Mouse (Mus musculus) gastrocnemius, postnatal 36 days (tissue): Measurements from ENCODE around the gene Stx5a. TPM values are rescaled to one million over a fixed set of nuclear protein-coding genes. Genes with fewer than 3 reads are reported as not detected.
A peak's percentile ranks its signal among the peaks of the same experiment; 100 is the strongest.

Source experiments
- DNase-seq, 2 experiments: peaks; one replicate each; pipeline ENCODE4 v3.0.0; 2022
- intact Hi-C: fragments of 180-260 bp; cut with DNase I; formaldehyde crosslinking; loops from one replicate; pipeline ENCODE4 v1.15.1; 2025
- total RNA-seq, 2 experiments: library from RNA; stranded (reverse); gene quantifications; 2 replicates each; pipeline ENCODE4 v1.2.3; 2021

Stx5a gene
- total RNA-seq, 2 experiments from 2014 or later, result 19.0 to 19.9 TPM

DNA sequence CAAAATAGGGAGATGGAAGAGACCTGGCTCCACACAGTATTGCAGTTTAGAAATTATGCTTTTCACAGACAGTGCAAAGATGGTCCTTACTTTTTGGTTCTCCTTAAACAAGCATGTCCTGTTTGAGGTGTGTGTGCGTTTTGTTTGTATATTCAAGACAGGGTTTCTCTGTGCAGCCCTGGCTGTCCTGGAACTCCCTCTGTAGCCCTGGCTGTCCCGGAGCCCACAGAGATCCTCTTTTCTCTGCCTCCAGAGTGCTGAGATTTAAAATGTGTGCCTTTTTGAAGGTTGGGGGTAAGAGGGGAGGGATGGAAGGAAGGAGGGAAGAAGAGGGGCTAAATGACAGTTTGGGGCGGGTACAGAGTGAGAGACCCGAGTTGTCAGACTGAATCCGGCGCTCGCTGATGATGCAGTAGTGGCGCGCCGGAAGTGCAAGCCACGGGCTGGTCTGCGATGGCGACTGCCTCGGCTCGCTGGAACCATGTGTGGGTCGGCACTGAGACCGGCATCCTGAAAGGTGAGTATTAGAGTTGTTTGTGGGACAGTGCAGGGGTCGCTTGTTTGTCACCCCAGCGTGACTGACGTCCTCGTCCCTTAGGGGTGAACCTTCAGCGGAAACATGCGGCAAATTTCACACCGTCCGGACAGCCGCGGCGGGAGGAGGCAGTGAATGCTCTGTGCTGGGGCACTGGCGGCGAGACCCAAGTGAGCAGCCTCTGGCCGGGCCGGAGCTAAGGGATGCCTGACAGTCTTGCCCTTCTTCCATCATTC, 5.6 kb upstream of the Stx5a start, which contains the start of gene Wdr74:
TSS of gene Wdr74 (plus strand) at position 439 of the 771 bp plus-strand sequence.
- intact Hi-C loops, result no loop called here
- DNase-seq, result peak; percentile 85 to 88

GRCm38 (mm10) chr19:8736160-8736467, 5.1 kb upstream of the Stx5a start:
- intact Hi-C loops, result no loop called here

DNA sequence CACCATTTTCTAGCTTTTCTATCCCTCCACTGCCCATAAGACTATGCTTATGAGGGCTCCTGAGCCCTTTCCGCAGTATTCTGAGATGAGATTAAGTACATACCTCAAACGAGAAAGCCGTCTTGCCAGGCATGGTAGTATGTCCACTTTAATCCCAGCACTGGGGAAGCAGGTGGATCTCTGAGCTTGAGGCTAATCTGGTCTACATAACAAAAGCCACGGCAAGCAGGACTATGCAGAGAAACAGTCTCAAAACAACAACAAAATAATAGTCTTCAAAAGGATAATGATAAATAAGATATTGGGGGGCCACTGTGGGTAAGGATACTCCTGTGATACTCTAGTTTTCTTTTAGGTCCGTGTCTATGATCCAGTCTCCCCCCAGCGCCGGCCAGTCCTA, 2.3 kb upstream of the Stx5a start:
- intact Hi-C loops, result no loop called here
- no peak for DNase-seq

More at GRCm38 (mm10) chr19:8736160-8736467, 5.1 kb upstream of the Stx5a start:
- no peak for DNase-seq

DNA sequence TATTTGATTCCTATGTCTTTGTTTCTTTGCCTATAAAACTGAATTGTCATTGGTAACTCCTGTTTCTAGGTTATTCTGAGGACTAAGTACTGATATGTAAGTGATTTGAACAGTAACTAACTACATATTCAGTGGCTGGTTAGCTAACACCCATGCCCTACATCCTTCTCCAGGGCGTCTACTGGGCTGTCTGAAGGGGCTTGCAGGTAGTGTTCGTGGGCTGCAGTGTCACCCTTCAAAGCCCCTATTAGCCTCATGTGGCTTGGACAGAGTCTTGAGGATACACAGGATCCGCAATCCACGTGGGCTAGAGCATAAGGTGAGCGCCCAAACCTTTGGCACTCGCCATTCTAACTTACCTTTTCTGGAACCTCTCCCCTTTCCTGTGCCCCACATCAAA, 1.6 kb upstream of the Stx5a start:
- intact Hi-C loops, result no loop called here
- DNase-seq, result no peak

DNA sequence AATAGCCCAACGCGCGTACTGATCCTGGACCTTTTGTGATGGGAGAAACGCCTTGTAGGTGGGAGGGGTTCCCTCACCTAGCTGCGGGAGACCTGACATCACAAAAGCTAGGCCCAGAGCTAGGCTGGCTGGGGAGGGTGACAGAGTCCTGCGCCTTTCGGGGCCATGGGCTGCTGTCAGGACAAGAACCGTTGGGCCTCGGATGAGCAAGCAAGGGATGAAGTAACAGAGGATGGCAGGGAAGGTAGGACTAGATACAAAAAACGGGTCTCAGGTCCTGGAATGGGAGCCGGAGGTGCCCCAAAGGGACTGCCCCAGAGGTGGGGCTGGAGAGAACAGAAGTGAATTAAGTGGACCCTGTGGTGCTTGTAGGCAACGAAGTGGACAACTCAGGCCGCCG, 610 bp upstream of the Stx5a start, which contains the start of gene 1700092M07Rik:
TSS of gene 1700092M07Rik (plus strand) at position 116 of the 400 bp plus-strand sequence.
- intact Hi-C loops, result no loop called here
- DNase-seq, result no peak

DNA sequence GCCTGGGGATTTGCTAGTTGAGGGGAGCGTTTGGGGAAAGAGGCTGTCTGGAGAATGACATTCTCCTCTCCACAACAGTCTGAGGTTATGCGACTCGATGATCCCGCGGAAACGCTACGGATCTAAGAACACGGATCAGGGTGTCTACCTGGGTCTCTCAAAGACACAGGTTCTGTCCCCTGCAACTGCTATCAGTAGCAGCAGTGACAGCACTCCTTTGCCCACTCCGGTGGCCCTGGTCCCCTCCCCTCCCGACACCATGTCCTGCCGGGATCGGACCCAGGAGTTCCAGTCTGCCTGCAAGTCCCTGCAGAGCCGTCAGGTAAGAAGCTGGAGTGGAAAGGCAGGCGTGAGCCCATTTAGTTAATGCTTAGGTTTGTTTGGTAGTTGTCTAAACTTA, 963 bp downstream of the Stx5a start:
- intact Hi-C loops, result no loop called here
- no peak for DNase-seq

DNA sequence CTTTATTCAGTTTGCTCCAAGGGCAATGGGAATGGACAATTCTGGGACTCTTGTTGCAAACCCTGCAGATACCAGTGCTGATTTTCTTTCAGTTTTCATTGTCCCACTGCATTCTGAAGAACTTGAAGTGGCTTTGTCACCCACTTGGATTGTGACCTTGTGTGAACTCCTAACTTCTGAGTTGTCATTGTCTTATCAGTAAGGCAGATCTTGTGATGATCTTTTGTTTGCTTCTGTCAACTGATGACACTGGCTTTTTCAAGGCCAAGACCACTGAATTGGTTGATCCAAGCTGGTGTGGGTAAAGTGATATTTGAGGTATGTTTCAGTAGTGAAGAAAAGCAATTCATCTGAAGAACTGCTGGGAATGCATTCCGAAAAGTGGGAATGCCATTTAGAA, 4.2 kb downstream of the Stx5a start:
- no peak for DNase-seq

GRCm38 (mm10) chr19:8747368-8747767, 6.2 kb downstream of the Stx5a start:
- DNase-seq, result no peak
- intact Hi-C loops, result no loop called here

More for the DNA sequence above, 4.2 kb downstream of the Stx5a start:
- intact Hi-C loops, result no loop called here

GRCm38 (mm10) chr19:8755652-8756051, 14.4 kb downstream of the Stx5a start:
- DNase-seq, result no peak
- intact Hi-C loops, result no loop called here

DNA sequence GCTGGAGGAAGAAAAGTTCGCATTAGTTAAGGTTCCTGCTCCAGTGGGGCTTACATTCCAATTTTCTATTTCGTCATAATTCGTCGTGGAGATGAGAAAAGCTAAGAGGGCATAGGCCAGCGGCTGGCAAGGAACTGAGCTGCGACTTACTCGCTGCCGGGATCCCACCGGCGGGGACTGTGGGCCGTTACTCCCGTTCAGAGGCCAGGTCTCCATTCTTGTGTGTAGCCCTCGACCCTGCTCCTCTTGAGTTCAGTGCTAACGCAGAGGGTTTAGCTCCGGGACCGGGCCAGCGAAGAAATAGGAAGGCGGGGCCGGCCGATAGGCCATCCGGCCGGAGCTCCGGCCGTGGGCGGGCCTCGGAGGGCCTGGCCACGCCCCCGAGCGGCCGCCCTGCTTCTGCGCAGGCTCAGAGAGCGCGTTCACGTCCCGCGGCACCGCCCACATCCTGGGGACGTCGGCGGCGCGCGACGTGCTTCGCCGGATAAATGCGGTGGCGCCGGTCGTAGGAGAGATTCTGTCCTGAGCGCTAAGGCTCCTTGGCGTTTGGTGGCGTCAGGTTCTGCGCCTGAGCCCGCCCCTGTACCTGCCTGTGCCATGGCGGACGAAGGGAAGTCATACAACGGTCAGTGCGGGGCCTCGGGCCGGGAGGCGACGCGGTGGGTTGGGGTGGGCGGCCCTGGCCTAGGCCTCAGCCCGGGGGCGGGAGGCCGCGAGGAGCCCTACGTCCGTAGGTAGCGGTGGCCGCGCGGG, 15.6 kb downstream of the Stx5a start, which contains the start of gene Nxf1:
TSS of gene Nxf1 (plus strand) at position 439 of the 753 bp plus-strand sequence.
- peak; percentile 85 to 91 for DNase-seq
- intact Hi-C loops, result no loop called here

DNA sequence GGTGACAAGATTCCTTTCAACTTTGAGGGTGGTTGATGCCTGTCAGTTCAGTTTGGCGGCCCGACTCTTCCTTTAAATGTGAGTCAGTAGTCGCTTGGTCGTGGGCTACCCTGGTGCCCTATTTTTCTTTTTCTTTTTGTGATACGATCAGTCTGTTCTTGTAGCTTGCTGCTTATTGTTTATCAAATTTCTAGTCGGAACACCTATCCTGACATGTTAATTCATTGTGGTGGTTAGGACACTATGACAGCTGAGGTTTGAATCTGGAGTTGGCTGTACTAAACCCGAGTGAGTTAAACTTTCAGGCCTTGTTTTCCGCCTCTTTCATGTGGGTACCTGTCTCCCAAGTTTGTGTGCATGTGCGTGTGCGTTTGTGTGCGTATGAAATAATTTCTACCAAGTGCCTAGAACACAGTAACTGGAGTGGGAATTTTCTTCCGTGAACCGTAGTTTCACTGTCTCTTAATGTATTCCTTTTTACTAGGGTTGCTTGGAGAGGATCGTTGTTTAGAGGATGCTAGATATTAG, 16.3 kb downstream of the Stx5a start:
- intact Hi-C loops, result no loop called here

GRCm38 (mm10) chr19:8758899-8759298, 17.7 kb downstream of the Stx5a start:
- DNase-seq, result no peak
- intact Hi-C loops, result no loop called here

More for the DNA sequence above, 16.3 kb downstream of the Stx5a start:
- no peak for DNase-seq

DNA sequence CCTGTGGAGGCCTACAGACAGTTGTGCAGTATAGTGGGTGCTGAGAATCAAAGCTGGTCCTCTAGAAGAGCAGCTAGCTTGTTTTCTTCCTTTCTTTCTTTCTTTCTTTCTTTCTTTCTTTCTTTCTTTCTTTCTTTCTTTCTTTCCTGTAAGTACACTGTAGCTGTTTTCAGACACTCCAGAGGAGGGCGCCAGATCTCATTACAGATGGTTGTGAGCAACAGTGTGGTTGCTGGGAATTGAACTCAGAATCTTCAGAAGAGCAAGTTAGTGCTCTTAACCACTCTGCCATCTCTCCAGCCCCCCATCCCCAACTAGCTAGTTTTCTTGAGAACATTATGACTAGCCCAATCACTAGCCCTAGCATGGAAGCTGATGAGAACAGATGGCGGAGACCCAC, 19.5 kb downstream of the Stx5a start:
- DNase-seq, result no peak
- intact Hi-C loops, result no loop called here

DNA sequence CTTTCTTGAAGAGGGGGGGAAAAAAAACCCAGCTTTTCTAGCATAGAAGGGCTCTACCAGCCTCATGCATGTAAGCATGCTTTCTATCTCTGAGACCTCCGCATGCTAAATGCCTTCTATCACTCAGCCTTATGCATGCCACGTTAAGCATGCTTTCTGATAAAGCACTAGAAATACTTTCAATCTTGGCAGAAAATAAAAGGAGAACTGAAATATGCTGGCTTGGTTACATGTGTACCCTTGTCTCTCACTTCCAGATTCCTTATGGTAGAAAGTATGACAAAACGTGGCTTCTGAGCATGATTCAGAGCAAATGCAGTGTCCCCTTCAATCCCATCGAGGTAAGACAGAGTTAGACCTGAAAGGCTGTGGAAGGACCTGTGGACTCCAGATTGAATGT, 22.1 kb downstream of the Stx5a start:
- DNase-seq, result no peak
- intact Hi-C loops, result no loop called here

- intact Hi-C loops, result no loop called here
- DNase-seq, result no peak
Measured at GRCm38 (mm10) chr19:8765562-8765961, 24.3 kb downstream of the Stx5a start.

DNA sequence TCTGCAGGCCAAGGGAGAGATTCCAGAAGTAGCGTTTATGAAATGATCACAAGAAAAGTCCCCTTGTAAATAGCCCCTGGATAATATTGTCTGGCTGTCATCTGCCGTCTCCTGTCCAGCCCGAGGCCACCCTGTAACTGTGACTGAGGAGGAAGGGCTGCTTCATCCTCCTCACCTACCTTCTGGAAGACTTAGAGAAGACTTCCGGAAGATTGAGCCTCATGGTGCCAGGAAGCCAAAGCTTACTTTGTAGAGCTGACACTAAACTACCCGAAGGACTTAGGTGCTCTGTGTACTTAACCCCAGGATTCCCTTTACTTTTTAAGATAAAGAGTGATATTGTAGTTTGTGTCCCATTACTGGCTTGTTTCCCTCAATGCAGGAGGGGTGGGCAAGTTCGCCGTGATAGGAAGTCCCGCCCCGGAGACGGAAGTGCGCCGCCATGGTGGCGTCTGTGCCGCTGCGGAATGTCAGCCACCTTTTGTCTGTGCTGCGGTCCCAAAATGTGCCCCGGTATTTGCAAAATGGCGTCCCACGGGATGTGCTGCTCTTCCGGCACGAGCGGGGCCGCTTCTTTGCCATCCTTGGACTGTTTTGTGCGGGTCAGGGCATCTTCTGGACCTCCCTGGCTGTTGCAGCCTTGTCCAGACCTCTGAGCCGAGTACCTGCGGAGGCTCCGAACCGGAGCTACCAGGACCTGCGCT, 29.5 kb downstream of the Stx5a start, which contains the start of gene Tmem223:
TSS of gene Tmem223 (plus strand) at position 430 of the 704 bp plus-strand sequence.
- DNase-seq, result peak; percentile 66 to 70
- intact Hi-C loops, result no loop called here

DNA sequence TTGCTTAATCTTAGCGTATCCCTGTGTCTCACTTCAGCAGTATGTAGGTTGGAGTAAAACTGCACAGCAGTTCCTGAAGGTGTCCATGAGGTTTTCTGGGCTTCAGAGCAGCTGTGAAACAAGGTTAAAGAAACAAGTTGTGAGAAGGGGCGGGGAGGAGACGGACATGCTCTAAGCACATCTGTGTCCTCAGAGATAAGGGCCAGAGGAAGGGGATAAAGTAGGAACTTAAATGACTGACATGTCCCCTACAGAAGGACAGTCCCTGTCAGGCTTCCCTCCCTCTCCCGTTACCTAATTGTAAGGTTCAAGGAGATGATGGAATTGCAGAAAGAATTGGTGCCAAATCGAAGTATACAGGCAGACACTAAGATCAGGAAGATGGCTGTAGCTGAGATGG, 31.8 kb downstream of the Stx5a start:
- intact Hi-C loops, result no loop called here
- no peak for DNase-seq

- intact Hi-C loops, result no loop called here
- no peak for DNase-seq
Measured at GRCm38 (mm10) chr19:8773409-8773808, 32.2 kb downstream of the Stx5a start.

DNA sequence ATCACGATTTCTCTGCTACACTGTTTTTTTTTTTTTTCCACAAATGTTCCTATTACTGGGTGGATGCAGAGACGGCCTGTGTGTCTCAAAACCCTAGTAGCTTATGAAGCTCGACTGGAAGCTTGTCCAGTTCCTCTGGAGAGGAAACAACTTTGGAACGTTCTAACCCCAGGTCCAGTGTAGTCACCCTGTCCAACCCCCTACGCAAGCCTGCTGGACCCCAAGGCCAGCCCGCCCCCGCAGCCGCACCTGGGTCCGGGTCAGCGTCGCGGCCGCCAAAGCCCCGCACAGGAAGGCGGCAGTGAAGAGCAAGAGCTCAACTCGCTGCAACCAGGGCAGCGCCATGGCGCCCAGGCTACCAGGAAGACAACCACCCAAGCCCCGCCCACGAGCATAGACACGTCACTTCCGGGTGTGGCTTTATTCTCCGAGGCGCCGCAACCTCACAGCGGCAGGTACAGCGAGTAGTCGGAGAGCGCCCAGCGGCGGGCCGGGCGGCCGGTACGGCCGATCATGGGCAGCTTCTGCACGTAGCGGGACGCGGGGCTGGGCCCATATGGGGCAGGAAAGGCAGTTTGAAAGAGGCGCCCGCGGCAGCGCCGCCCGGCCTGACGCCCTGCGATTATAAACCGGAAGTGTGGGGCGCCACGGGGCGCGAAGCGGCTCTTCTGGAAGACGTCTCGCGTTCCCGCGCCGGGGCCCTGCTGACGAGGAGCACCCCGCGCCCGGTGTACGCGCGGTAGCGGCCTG, 33.0 kb downstream of the Stx5a start, which contains the start of gene Tmem179b:
TSS of gene Tmem179b (minus strand) at position 382 of the 750 bp plus-strand sequence.
- intact Hi-C loops, result no loop called here
- peak; percentile 93 to 96 for DNase-seq

DNA sequence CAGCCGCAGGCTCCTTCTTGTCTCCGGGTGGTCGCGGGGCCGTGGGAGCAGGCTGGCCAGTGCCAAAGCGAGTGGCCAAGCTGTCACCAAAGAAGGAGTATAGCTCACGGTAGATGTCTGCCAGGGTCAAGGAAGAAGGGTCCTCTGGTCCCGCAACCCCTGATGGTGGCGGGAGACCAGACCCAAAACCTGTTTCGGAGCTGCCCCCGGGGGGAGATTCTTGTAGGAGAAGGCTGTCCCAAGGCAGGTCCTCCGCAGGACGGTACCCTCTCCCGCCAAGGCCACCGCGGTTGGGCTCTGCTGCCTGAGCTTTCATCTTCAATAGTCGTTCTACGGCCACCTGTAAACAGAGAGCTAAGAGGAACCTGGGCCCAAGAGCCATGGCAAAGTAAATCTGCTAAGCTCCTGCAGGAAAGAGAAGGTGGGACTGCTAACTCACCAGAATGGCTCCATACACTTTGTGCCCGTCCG, 33.8 kb downstream of the Stx5a start:
- no peak for DNase-seq
- intact Hi-C loops, result no loop called here
